Mouse (Mus musculus) kidney, adult 2 months (tissue): Measurements from ENCODE around the gene Reln. TPM values are rescaled to one million over a fixed set of nuclear protein-coding genes. Genes with fewer than 3 reads are reported as not detected.
A peak's percentile ranks its signal among the peaks of the same experiment; 100 is the strongest.

Source experiments
- DNase-seq: peaks from one replicate; pipeline ENCODE4 v3.0.0; 2021
- H3K27ac ChIP-seq: fragments of 200-500 bp; 2 replicates; pipeline ENCODE4 v1.5.1; 2012; ENCODE audit warnings: low read depth, low read length, control low read depth, inconsistent platforms; ENCODE audit not compliant: insufficient read depth
- H3K27me3 ChIP-seq: fragments of 200-500 bp; replicated peaks from 2 replicates; pipeline ENCODE4 v1.6.1; 2012; ENCODE audit warnings: mild to moderate bottlenecking, moderate library complexity, low read length, inconsistent platforms; ENCODE audit not compliant: control insufficient read depth, insufficient read depth
- H3K36me3 ChIP-seq: fragments of 200-500 bp; 2 replicates; pipeline ENCODE4 v1.6.1; 2012; ENCODE audit warnings: mild to moderate bottlenecking, moderate library complexity, low read length, inconsistent platforms; ENCODE audit not compliant: control insufficient read depth, insufficient read depth
- H3K4me1 ChIP-seq: fragments of 200-500 bp; 2 replicates; pipeline ENCODE4 v1.6.1; 2011; ENCODE audit warnings: low read length; ENCODE audit not compliant: control insufficient read depth, insufficient read depth
- H3K4me3 ChIP-seq: fragments of 200-500 bp; 2 replicates; pipeline ENCODE4 v1.5.1; 2011; ENCODE audit warnings: mild to moderate bottlenecking, low read depth, low read length, control low read depth; ENCODE audit not compliant: insufficient read depth
- CTCF ChIP-seq: fragments of 200-500 bp; conservative IDR thresholded peaks from 2 replicates; pipeline ENCODE4 v1.5.1; 2011; ENCODE audit warnings: low read depth, mild to moderate bottlenecking, control low read depth, low read length, moderate library complexity, mixed read lengths; ENCODE audit not compliant: insufficient read depth, insufficient read length
- POLR2A ChIP-seq: fragments of 200-500 bp; IDR thresholded peaks from one replicate; pipeline ENCODE4 v1.6.1; 2011; ENCODE audit warnings: low read depth, low read length, control low read depth
- WGBS: fragments of 180-500 bp; shearing (Covaris S2); methylation state at CpG from one replicate; pipeline ENCODE4 v1.1.7; 2018; 5-methylcytosine and 5-hydroxymethylcytosine counted together
- polyA plus RNA-seq: library from polyadenylated mRNA; depleted of rRNA; stranded (reverse); fragments of >200 nt; gene quantifications from 2 replicates; pipeline ENCODE4 v1.2.3, GENCODE M21; 2012

Gene Reln
- polyA plus RNA-seq, 1 experiment = 3.4 TPM

GRCm38 (mm10) chr5:22327170-22327569 is 17.3 kb downstream of the Reln start:
- Histone ChIP-seq H3K27me3 (no peaks in the 10 kb centered on the region), H3K36me3 (no peaks in the 10 kb centered on the region), H3K27ac (no peak overlapping the region), H3K4me3 (no peak overlapping the region), H3K4me1 (no peaks in the 10 kb centered on the region)
- peak; percentile 16 for DNase-seq
- 83% methylated on average over 3 of the region's 3 CpGs for WGBS
- peak; percentile 47 for TF ChIP-seq CTCF
- no peak for TF ChIP-seq POLR2A

- no peak overlapping the region for H3K27ac ChIP-seq
- no peak for DNase-seq
- H3K4me3 ChIP-seq = no peak overlapping the region
- H3K27me3 ChIP-seq = no peaks in the 10 kb centered on the region
- no peaks in the 10 kb centered on the region for H3K4me1 ChIP-seq
- WGBS = 61% methylated on average over 1 of the region's 1 CpGs
- no peaks in the 10 kb centered on the region for H3K36me3 ChIP-seq
- TF ChIP-seq POLR2A = no peak
- no peak for TF ChIP-seq CTCF
Measured at GRCm38 (mm10) chr5:22323801-22324200, 20.7 kb downstream of the Reln start.

GRCm38 (mm10) chr5:22317807-22318206 is 26.7 kb downstream of the Reln start:
- WGBS = 89% methylated on average over 1 of the region's 1 CpGs
- no peak overlapping the region for H3K27ac ChIP-seq
- no peaks in the 10 kb centered on the region for H3K36me3 ChIP-seq
- no peak for DNase-seq
- no peaks in the 10 kb centered on the region for H3K27me3 ChIP-seq
- no peak for TF ChIP-seq CTCF
- no peak for TF ChIP-seq POLR2A
- H3K4me3 ChIP-seq = no peak overlapping the region
- no peaks in the 10 kb centered on the region for H3K4me1 ChIP-seq

GRCm38 (mm10) chr5:22316471-22316870 is 28.0 kb downstream of the Reln start:
- Histone ChIP-seq H3K27ac (no peak overlapping the region), H3K4me3 (no peak overlapping the region), H3K27me3 (no peaks in the 10 kb centered on the region), H3K4me1 (no peaks in the 10 kb centered on the region), H3K36me3 (no peaks in the 10 kb centered on the region)
- no peak for DNase-seq
- TF ChIP-seq CTCF (no peak), POLR2A (no peak)
- WGBS = 91% methylated on average over 7 of the region's 7 CpGs

- H3K36me3 ChIP-seq = no peaks in the 10 kb centered on the region
- no peak for DNase-seq
- no peak overlapping the region for H3K27ac ChIP-seq
- no peaks in the 10 kb centered on the region for H3K4me1 ChIP-seq
- TF ChIP-seq CTCF = no peak
- TF ChIP-seq POLR2A = no peak
- no peaks in the 10 kb centered on the region for H3K27me3 ChIP-seq
- WGBS = 82% methylated on average over 2 of the region's 2 CpGs
- H3K4me3 ChIP-seq = no peak overlapping the region
Measured at GRCm38 (mm10) chr5:22315990-22316389, 28.5 kb downstream of the Reln start.

GRCm38 (mm10) chr5:22312995-22313394 is 31.5 kb downstream of the Reln start:
- 71% methylated on average over 10 of the region's 10 CpGs for WGBS

GRCm38 (mm10) chr5:22311046-22311445 is 33.5 kb downstream of the Reln start:
- TF ChIP-seq CTCF (no peak), POLR2A (no peak)
- Histone ChIP-seq H3K4me1 (no peaks in the 10 kb centered on the region), H3K36me3 (no peaks in the 10 kb centered on the region), H3K27me3 (no peaks in the 10 kb centered on the region), H3K4me3 (no peak overlapping the region), H3K27ac (no peak overlapping the region)
- WGBS = 90% methylated on average over 4 of the region's 4 CpGs
- DNase-seq = no peak

More at GRCm38 (mm10) chr5:22312995-22313394, 31.5 kb downstream of the Reln start:
- DNase-seq = no peak
- Histone ChIP-seq H3K4me3 (no peak overlapping the region), H3K36me3 (no peaks in the 10 kb centered on the region), H3K27me3 (no peaks in the 10 kb centered on the region), H3K27ac (no peak overlapping the region), H3K4me1 (no peaks in the 10 kb centered on the region)
- no peak for TF ChIP-seq CTCF
- TF ChIP-seq POLR2A = no peak
